Mouse (Mus musculus) bone marrow, adult 2 months (tissue): ENCODE results near the gene Zfp384.

Experiments used
- CTCF ChIP-seq: fragments of 200-500 bp; IDR thresholded peaks from 2 replicates; pipeline ENCODE4 v1.5.1; 2011; ENCODE audit warnings: low read length, control low read depth; ENCODE audit not compliant: control insufficient read depth, insufficient read depth
- POLR2A ChIP-seq: fragments of 200-500 bp; IDR thresholded peaks from 2 replicates; pipeline ENCODE4 v1.6.1; 2011; ENCODE audit warnings: low read depth, mild to moderate bottlenecking, control low read depth, low read length, borderline replicate concordance; ENCODE audit not compliant: control insufficient read depth

GRCm38 (mm10) chr6:125051237-125051636 lies 42.3 kb downstream of the Zfp384 start:
- TF ChIP-seq POLR2A (no peak), CTCF (peak; percentile 35; the same call in 1 of the 2 replicates)
